Mouse (Mus musculus) heart, embryonic 11.5 days (tissue): Measurements from ENCODE around the gene Cdyl2. TPM values are rescaled to one million over a fixed set of nuclear protein-coding genes. Genes with fewer than 3 reads are reported as not detected.

ENCODE experiments used
- ATAC-seq: fragments of 200-750 bp; cut with Nextera tagmentation; replicated peaks from 2 replicates; pipeline ENCODE4 v1.8.0; 2017; ENCODE audit warnings: moderate library complexity; ENCODE audit not compliant: insufficient number of reproducible peaks, low FRiP score, low TSS enrichment
- H3K27ac ChIP-seq: fragments of 300-500 bp; sonication (generic); 2 replicates; pipeline ENCODE4 v1.5.1; 2014; ENCODE audit warnings: mild to moderate bottlenecking, low read depth, low read length
- H3K27me3 ChIP-seq: fragments of 300-500 bp; sonication (generic); 2 replicates; pipeline ENCODE4 v1.6.1; 2014; ENCODE audit warnings: mild to moderate bottlenecking, low read length, mixed read lengths; ENCODE audit not compliant: control insufficient read depth, insufficient read depth
- H3K36me3 ChIP-seq: fragments of 300-500 bp; sonication (generic); 2 replicates; pipeline ENCODE4 v1.6.1; 2014; ENCODE audit warnings: mild to moderate bottlenecking, low read length, moderate library complexity, mixed read lengths; ENCODE audit not compliant: control insufficient read depth, insufficient read depth
- H3K4me1 ChIP-seq: fragments of 300-500 bp; sonication (generic); 2 replicates; pipeline ENCODE4 v1.6.1; 2014; ENCODE audit warnings: low read length; ENCODE audit not compliant: control insufficient read depth, insufficient read depth
- H3K4me2 ChIP-seq: fragments of 300-500 bp; sonication (generic); 2 replicates; pipeline ENCODE4 v1.6.1; 2014; ENCODE audit warnings: mild to moderate bottlenecking, moderate library complexity
- H3K4me3 ChIP-seq: fragments of 300-500 bp; sonication (generic); 2 replicates; pipeline ENCODE4 v1.5.1; 2014; ENCODE audit warnings: low read depth, low read length
- H3K9ac ChIP-seq: fragments of 300-500 bp; sonication (generic); 2 replicates; pipeline ENCODE4 v1.6.1; 2014; ENCODE audit warnings: mild to moderate bottlenecking, low read depth, low read length, moderate library complexity
- H3K9me3 ChIP-seq: fragments of 300-500 bp; sonication (generic); replicated peaks from 2 replicates; pipeline ENCODE4 v1.6.1; 2016; ENCODE audit warnings: low read length; ENCODE audit not compliant: control insufficient read depth
- WGBS: fragments of 180-500 bp; shearing (Covaris S2); extraction: QIAGEN DNeasy Blood & Tissue Kit; methylation state at CpG from one replicate; pipeline ENCODE4 v1.1.7; 2014; ENCODE audit not compliant: insufficient replicate concordance; 5-methylcytosine and 5-hydroxymethylcytosine counted together
- polyA plus RNA-seq: library from polyadenylated mRNA; unstranded; fragments of >200 nt; fragmentation: Nextera tagmentation; extraction: Ambion mirVana; gene quantifications from 2 replicates; pipeline ENCODE4 v1.2.1, GENCODE M21; 2014

The Cdyl2 gene
- polyA plus RNA-seq, 1 experiment from 2014 or later = 4.8 TPM

DNA sequence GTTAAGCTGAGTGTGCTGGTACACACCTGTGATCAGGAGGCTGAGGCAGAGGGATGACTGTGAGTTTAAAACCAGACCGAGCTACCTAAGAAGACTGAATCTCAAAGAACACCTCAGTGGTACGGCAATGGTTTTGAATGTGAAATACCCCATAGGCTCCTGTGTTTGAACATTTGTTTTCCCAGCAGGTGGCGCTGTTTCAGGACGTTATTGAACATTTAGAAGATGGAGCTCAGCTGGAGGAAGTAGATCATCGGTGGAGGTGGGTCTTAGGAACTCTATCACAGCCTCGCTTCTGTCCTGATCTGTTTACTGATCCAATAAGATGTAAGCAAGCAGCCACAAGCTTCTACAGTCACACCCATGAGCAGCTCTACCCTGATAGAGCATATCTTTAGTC is 199.7 kb downstream of the Cdyl2 start:
- Histone ChIP-seq H3K4me2 (no peak overlapping the region), H3K4me1 (no peaks in the 10 kb centered on the region), H3K4me3 (no peak overlapping the region), H3K27ac (no peak overlapping the region), H3K9me3 (no peaks in the 10 kb centered on the region), H3K36me3 (no peaks in the 10 kb centered on the region), H3K27me3 (no peaks in the 10 kb centered on the region), H3K9ac (no peak overlapping the region)
- WGBS = 64% methylated on average over 6 of the region's 6 CpGs
- no peak for ATAC-seq

DNA sequence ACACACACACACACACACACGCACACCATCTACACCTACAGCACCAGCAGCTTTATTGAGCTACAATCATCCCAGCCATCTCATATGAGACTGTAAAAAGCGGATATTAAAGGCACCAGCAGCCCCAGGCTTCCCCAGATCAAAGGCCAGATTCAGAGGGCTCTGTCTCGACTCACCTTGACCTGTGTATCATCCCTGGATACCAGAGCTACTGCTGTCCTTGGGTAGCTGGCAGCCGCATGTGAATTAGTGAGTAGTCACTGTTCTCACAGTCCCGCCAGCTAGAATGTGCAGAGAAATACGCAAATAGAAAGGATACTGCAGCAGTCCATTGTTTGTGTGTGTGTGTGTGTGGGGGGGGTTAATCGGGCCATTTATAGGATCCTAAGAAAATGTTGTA is 204.1 kb downstream of the Cdyl2 start:
- Histone ChIP-seq H3K4me3 (no peak overlapping the region), H3K36me3 (no peaks in the 10 kb centered on the region), H3K9me3 (no peaks in the 10 kb centered on the region), H3K27me3 (no peaks in the 10 kb centered on the region), H3K4me2 (no peak overlapping the region), H3K27ac (no peak overlapping the region), H3K4me1 (no peaks in the 10 kb centered on the region), H3K9ac (no peak overlapping the region)
- no peak for ATAC-seq
- 74% methylated on average over 7 of the region's 7 CpGs for WGBS

DNA sequence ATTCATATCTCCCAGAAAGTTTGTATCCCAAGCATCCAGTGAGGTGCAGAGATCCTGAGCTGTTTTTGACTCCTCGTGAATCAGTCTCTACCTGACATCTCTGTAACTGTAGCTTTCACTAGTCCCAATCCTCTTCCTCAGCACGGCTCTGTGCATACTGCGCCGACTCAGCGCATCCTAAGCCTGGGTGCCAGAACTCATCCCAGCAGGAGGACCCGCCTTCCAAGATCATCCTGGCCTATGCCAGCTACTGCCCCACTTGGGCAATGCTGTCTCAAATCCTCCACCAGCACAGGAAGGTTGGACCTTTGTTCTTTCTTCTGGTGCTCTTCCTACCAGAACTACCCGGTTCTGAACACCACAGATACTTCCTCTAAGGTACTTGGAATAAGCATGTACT is 207.9 kb downstream of the Cdyl2 start:
- no peak overlapping the region for H3K4me3 ChIP-seq
- no peak overlapping the region for H3K4me2 ChIP-seq
- no peak for ATAC-seq
- H3K9ac ChIP-seq = no peak overlapping the region
- H3K9me3 ChIP-seq = no peaks in the 10 kb centered on the region
- H3K27ac ChIP-seq = no peak overlapping the region
- no peaks in the 10 kb centered on the region for H3K4me1 ChIP-seq
- 82% methylated on average over 7 of the region's 7 CpGs for WGBS
- no peaks in the 10 kb centered on the region for H3K27me3 ChIP-seq
- H3K36me3 ChIP-seq = no peaks in the 10 kb centered on the region

Other genes with a start within 250 kb of the Cdyl2 start
- not detected in 2 replicates for gene Dynlrb2, start 228.0 kb downstream of the Cdyl2 start, polyA plus RNA-seq
- gene Cmc2, start 188.5 kb upstream of the Cdyl2 start, polyA plus RNA-seq = 102 and 113 TPM in 2 replicates
- 32.8 and 34.0 TPM in 2 replicates for gene Cenpn, start 188.7 kb upstream of the Cdyl2 start, polyA plus RNA-seq
- 8.9 and 10.5 TPM in 2 replicates for gene Atmin, start 210.4 kb upstream of the Cdyl2 start, polyA plus RNA-seq
- 0.66 and 0.83 TPM in 2 replicates for gene 1700030J22Rik, start 246.0 kb upstream of the Cdyl2 start, polyA plus RNA-seq